8 mouse cellular contexts compared by ENCODE assay signal in genomic region chr2:72285256-72285887, GRCm38 (mm10). TPM values are rescaled to one million over a fixed set of nuclear protein-coding genes. Genes with fewer than 3 reads are reported as not detected.
DNase-seq lines count a peak whose midpoint lies in the region; ATAC-seq and TF ChIP-seq lines count a peak whose summit lies in the region.

Gene Map3k20, plus strand, starts transcription at chr2:72285637.

- H3K4me3 ChIP-seq in forebrain, postnatal 0 days (ENCODE audit: low read depth, low read length): peak within 1 kb of the TSS; percentile 63

- ATAC-seq in forebrain, postnatal 0 days: peak; percentile 89
- ATAC-seq in hematopoietic stem cell, adult 5-6 weeks (replicated peaks in 1 of 2; ENCODE audit: insufficient read depth in 1 of 2, low FRiP score in 2 of 2, low TSS enrichment in 1 of 2, low read depth in 1 of 2, poor library complexity in 2 of 2, severe bottlenecking in 2 of 2): peak; percentile 70 to 72

- no peaks in the 10 kb centered on the region for H3K27me3 ChIP-seq in forebrain, postnatal 0 days (ENCODE audit: insufficient read depth, low read length)

- no peaks in the 10 kb centered on the region for H3K9me3 ChIP-seq in forebrain, postnatal 0 days (ENCODE audit: low read length)

- H3K4me2 ChIP-seq in forebrain, postnatal 0 days (ENCODE audit: low read depth): peak within 1 kb of the TSS; percentile 98

- H3K4me1 ChIP-seq in forebrain, postnatal 0 days (ENCODE audit: insufficient read depth): no peaks in the 10 kb centered on the region

- 7% methylated on average over 50 of the region's 50 CpGs for WGBS in forebrain, postnatal 0 days

- H3K9ac ChIP-seq in forebrain, postnatal 0 days: peak within 1 kb of the TSS; percentile 57

- H3K36me3 ChIP-seq in forebrain, postnatal 0 days (ENCODE audit: insufficient read depth): no peaks in the 10 kb centered on the region

- DNase-seq in MEL-GATA-1-ER (ENCODE audit: extremely low read depth, low read depth): peak; percentile 45
- peak; percentile 28 for DNase-seq in cerebellum, adult 11-12 months
- DNase-seq in forebrain, postnatal 0 days: peak; percentile 58
- DNase-seq in layer of hippocampus, adult 9-11 months: peak; percentile 40
- peak; percentile 83 for DNase-seq in lung, postnatal 10 days
- DNase-seq in retina, embryonic 14.5 days (ENCODE audit: low spot score): peak; percentile 77
- peak; percentile 74 for DNase-seq in urinary bladder, postnatal 25 days (ENCODE audit: low spot score)

- TF ChIP-seq CTCF in forebrain, postnatal 0 days (IDR thresholded peaks at IDR 0.05; ENCODE audit: low read depth): peak; percentile 61

- H3K27ac ChIP-seq in forebrain, postnatal 0 days (ENCODE audit: low read depth, low read length): 0 out of 2 replicates have a peak within 1 kb of the TSS, but pooled peaks have one; percentile 5

RNA-seq across cellular contexts. Expression of gene Map3k20, which starts in this region (rescaled TPM):
- 6.3 and 8.9 TPM in 2 replicates for total RNA-seq in forebrain, postnatal 0 days (2014; rRNA removed)
- polyA plus RNA-seq in forebrain, postnatal 0 days (2015; fragmentation: Nextera tagmentation; extraction: Ambion mirVana): 2.1 and 3.6 TPM in 2 replicates
- 39.2 and 43.8 TPM in 2 replicates for total RNA-seq in hematopoietic stem cell, adult 5-6 weeks (2017)

Comparison
In these comparisons a context has a peak if more than half of its experiments do, and no peak if none do; other contexts are left out.
1. Peak in every context shown above with its lines: DNase-seq, ATAC-seq, H3K4me3 ChIP-seq and H3K27ac ChIP-seq.
2. DNase-seq: peak in every context shown above with its lines; median percentile 83 in lung, postnatal 10 days; 77 in retina, embryonic 14.5 days; 74 in urinary bladder, postnatal 25 days; 58 in forebrain, postnatal 0 days; 45 in MEL-GATA-1-ER; 40 in layer of hippocampus, adult 9-11 months; 28 in cerebellum, adult 11-12 months.